Mouse (Mus musculus) hindbrain, postnatal 0 days (tissue): ENCODE results near the gene Gm37240. TPM values are rescaled to one million over a fixed set of nuclear protein-coding genes. Genes with fewer than 3 reads are reported as not detected.
A peak's percentile ranks its signal among the peaks of the same experiment; 100 is the strongest.

ENCODE experiments used
- ATAC-seq: fragments of 200-750 bp; cut with Nextera tagmentation; 2 replicates; pipeline ENCODE4 v1.8.0; 2017; ENCODE audit warnings: mild to moderate bottlenecking, moderate TSS enrichment, moderate library complexity
- DNase-seq: peaks from one replicate; pipeline ENCODE4 v3.0.0-alpha.2; 2015; ENCODE audit warnings: low spot score
- H3K27ac ChIP-seq: fragments of 300-500 bp; sonication (generic); 2 replicates; pipeline ENCODE4 v1.5.1; 2014; ENCODE audit warnings: mild to moderate bottlenecking
- H3K27me3 ChIP-seq: fragments of 300-500 bp; sonication (generic); 2 replicates; pipeline ENCODE4 v1.6.1; 2014; ENCODE audit warnings: low read length, mixed read lengths; ENCODE audit not compliant: insufficient read depth
- H3K36me3 ChIP-seq: fragments of 300-500 bp; sonication (generic); 2 replicates; pipeline ENCODE4 v1.6.1; 2014; ENCODE audit warnings: low read length, mixed read lengths; ENCODE audit not compliant: insufficient read depth
- H3K4me1 ChIP-seq: fragments of 300-500 bp; sonication (generic); 2 replicates; pipeline ENCODE4 v1.6.1; 2014; ENCODE audit warnings: antibody characterized with exemption, low read length, mixed read lengths; ENCODE audit not compliant: insufficient read depth
- H3K4me2 ChIP-seq: fragments of 300-500 bp; sonication (generic); 2 replicates; pipeline ENCODE4 v1.6.1; 2014; ENCODE audit warnings: low read depth, mild to moderate bottlenecking, low read length, moderate library complexity, mixed read lengths
- H3K4me3 ChIP-seq: fragments of 300-500 bp; sonication (generic); 2 replicates; pipeline ENCODE4 v1.5.1; 2014; ENCODE audit warnings: low read length
- H3K9ac ChIP-seq: fragments of 300-500 bp; sonication (generic); replicated peaks from 2 replicates; pipeline ENCODE4 v1.6.1; 2014; ENCODE audit warnings: mild to moderate bottlenecking, low read length, moderate library complexity, mixed read lengths
- H3K9me3 ChIP-seq: fragments of 300-500 bp; sonication (generic); 2 replicates; pipeline ENCODE4 v1.6.1; 2016; ENCODE audit warnings: low read length, mixed read lengths
- CTCF ChIP-seq: IDR thresholded peaks from 2 replicates; pipeline ENCODE4 v1.5.1; 2016; ENCODE audit warnings: antibody characterized with exemption, control low read depth, low read depth
- WGBS: fragments of 180-500 bp; shearing (Covaris S2); extraction: QIAGEN DNeasy Blood & Tissue Kit; methylation state at CpG from one replicate; pipeline ENCODE4 v1.1.7; 2014; 5-methylcytosine and 5-hydroxymethylcytosine counted together
- polyA plus RNA-seq: library from polyadenylated mRNA; unstranded; fragments of >200 nt; fragmentation: Nextera tagmentation; extraction: Ambion mirVana; gene quantifications from 2 replicates; pipeline ENCODE4 v1.2.1, GENCODE M21; 2015
- total RNA-seq: library from RNA; depleted of rRNA; stranded (reverse); fragments of >200 nt; gene quantifications from 2 replicates; pipeline ENCODE4 v1.2.3, GENCODE M21; 2014

The Gm37240 gene
- total and polyA plus RNA-seq, 2 experiments from 2014 or later = 1.5 TPM; not detected in 1

GRCm38 (mm10) chr3:85174542-85175469 is 712.5 kb downstream of the Gm37240 start:
- no peaks in the 10 kb centered on the region for H3K4me1 ChIP-seq
- peaks cover 6% of the 10 kb centered on the region; the same call in 1 of the 2 replicates for H3K9me3 ChIP-seq
- DNase-seq (no peak), ATAC-seq (peak; percentile 53; the same call in 1 of the 2 replicates)
- H3K36me3 ChIP-seq = no peaks in the 10 kb centered on the region
- H3K27me3 ChIP-seq = no peaks in the 10 kb centered on the region
- H3K4me2 ChIP-seq = peak overlapping the region; percentile 11; the same call in 1 of the 2 replicates
- WGBS = 54% methylated on average over 28 of the region's 28 CpGs
- H3K9ac ChIP-seq = no peak overlapping the region
- no peak for TF ChIP-seq CTCF
- H3K27ac ChIP-seq = no peak overlapping the region
- no peak overlapping the region for H3K4me3 ChIP-seq

DNA sequence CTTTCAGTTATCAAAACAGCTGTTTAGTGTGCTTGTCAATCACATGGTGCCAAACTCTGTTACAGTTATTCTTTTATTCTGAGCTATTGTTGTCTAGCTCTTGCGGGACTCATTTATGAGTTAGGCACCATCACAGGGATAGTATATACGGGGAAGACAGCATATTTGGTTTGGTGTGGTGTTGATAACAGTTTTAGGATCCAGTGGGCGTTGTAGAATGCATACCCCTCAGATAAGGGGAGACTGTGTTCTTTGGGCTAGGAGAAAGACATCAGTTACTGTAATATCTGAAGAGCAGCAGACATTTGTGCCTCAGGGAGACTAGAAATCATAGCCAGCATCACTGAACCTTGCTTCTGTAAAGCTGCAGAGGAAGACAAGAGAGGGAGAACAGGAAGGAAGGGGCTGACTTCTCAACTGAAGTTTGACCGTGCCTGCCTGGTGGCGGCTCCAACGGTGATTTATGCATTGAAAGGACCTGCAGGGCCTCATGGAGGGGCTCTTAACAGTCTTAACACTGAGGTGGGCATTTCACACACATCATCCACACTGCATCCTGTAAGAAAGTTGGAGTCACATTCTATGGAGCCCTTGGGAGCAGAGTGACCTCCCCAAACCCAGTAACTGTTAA is 713.8 kb downstream of the Gm37240 start:
- ATAC-seq = no peak
- 75% methylated on average over 6 of the region's 6 CpGs for WGBS

DNA sequence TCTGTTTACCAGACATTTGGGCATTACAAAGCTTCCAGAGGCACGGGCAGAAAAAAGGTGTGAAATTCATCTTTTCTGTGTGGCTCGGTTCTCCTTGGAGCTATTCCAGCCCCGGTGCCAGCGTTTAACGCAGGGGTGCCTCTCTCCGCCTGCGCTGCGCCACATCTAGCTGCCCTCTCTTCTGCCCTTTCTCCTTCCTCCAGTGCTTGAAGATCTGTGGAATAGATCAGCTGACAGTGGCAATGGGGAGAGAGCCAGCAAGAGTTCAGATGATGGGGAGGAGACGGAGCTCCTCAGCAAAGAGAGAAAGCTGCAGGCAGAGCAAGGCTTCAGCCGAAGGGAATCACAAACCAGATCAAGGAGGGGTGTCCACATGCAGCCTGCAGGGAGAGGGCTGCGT is 714.8 kb downstream of the Gm37240 start:
- Histone ChIP-seq H3K36me3 (no peaks in the 10 kb centered on the region), H3K4me2 (0 out of 2 replicates have a peak overlapping the region, but pooled peaks have one; percentile 27), H3K27ac (no peak overlapping the region), H3K4me1 (no peaks in the 10 kb centered on the region), H3K4me3 (no peak overlapping the region), H3K27me3 (no peaks in the 10 kb centered on the region), H3K9ac (no peak overlapping the region), H3K9me3 (no peaks in the 10 kb centered on the region)
- 42% methylated on average over 11 of the region's 11 CpGs for WGBS
- ATAC-seq (no peak), DNase-seq (no peak)
- no peak for TF ChIP-seq CTCF

More for the DNA sequence above, 713.8 kb downstream of the Gm37240 start:
- Histone ChIP-seq H3K9ac (no peak overlapping the region), H3K4me3 (no peak overlapping the region), H3K36me3 (no peaks in the 10 kb centered on the region), H3K27me3 (no peaks in the 10 kb centered on the region), H3K4me2 (no peak overlapping the region), H3K9me3 (peaks cover 6% of the 10 kb centered on the region; the same call in 1 of the 2 replicates), H3K27ac (no peak overlapping the region), H3K4me1 (no peaks in the 10 kb centered on the region)
- no peak for DNase-seq
- TF ChIP-seq CTCF = no peak

- Histone ChIP-seq H3K27me3 (no peaks in the 10 kb centered on the region), H3K36me3 (no peaks in the 10 kb centered on the region), H3K27ac (no peak overlapping the region), H3K4me2 (no peak overlapping the region), H3K9ac (no peak overlapping the region), H3K4me1 (no peaks in the 10 kb centered on the region), H3K9me3 (no peaks in the 10 kb centered on the region), H3K4me3 (no peak overlapping the region)
- 86% methylated on average over 12 of the region's 12 CpGs for WGBS
- no peak for TF ChIP-seq CTCF
- no peak for ATAC-seq
- DNase-seq = no peak
These were observed 715.2 kb downstream of the Gm37240 start for GRCm38 (mm10) chr3:85172096-85172495.

- WGBS = 83% methylated on average over 2 of the region's 2 CpGs
These were observed 718.5 kb downstream of the Gm37240 start for GRCm38 (mm10) chr3:85168816-85169215.

DNA sequence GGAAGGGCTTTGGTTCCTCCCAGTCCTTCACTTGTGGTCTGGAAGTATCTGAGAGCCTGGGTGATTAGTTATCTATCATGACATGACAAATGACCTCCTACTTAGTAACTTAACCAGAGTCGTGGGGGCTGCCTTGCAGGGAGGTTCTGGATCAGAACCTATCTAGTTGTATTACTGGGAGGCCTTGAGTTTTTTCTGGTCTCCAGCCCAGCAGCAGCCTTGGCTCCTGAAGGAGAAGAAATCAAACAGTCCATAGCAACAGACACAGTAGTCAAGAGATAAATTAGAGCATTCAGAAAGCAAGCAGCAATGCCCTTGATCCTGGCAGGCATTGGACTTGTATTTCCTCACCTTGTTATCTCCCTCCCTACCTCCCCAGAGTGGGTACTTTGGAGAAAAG is 722.4 kb downstream of the Gm37240 start:
- H3K4me2 ChIP-seq = no peak overlapping the region
- 58% methylated on average over 1 of the region's 1 CpGs for WGBS
- no peaks in the 10 kb centered on the region for H3K4me1 ChIP-seq
- no peaks in the 10 kb centered on the region for H3K36me3 ChIP-seq
- no peak for ATAC-seq
- H3K9ac ChIP-seq = no peak overlapping the region
- no peak for DNase-seq
- H3K27me3 ChIP-seq = no peaks in the 10 kb centered on the region
- TF ChIP-seq CTCF = no peak
- H3K27ac ChIP-seq = no peak overlapping the region
- no peak overlapping the region for H3K4me3 ChIP-seq
- no peaks in the 10 kb centered on the region for H3K9me3 ChIP-seq

More at GRCm38 (mm10) chr3:85168816-85169215, 718.5 kb downstream of the Gm37240 start:
- no peak for TF ChIP-seq CTCF
- no peak overlapping the region for H3K9ac ChIP-seq
- no peaks in the 10 kb centered on the region for H3K27me3 ChIP-seq
- no peak overlapping the region for H3K27ac ChIP-seq
- H3K9me3 ChIP-seq = no peaks in the 10 kb centered on the region
- H3K4me3 ChIP-seq = no peak overlapping the region
- DNase-seq = no peak
- H3K36me3 ChIP-seq = no peaks in the 10 kb centered on the region
- H3K4me1 ChIP-seq = no peaks in the 10 kb centered on the region
- H3K4me2 ChIP-seq = no peak overlapping the region
- no peak for ATAC-seq

GRCm38 (mm10) chr3:85163396-85163795 is 723.9 kb downstream of the Gm37240 start:
- DNase-seq (no peak), ATAC-seq (no peak)
- 84% methylated on average over 5 of the region's 5 CpGs for WGBS
- Histone ChIP-seq H3K9ac (no peak overlapping the region), H3K27ac (no peak overlapping the region), H3K4me2 (no peak overlapping the region), H3K36me3 (no peaks in the 10 kb centered on the region), H3K27me3 (no peaks in the 10 kb centered on the region), H3K4me1 (no peaks in the 10 kb centered on the region), H3K4me3 (no peak overlapping the region), H3K9me3 (no peaks in the 10 kb centered on the region)
- no peak for TF ChIP-seq CTCF
